Mouse (Mus musculus): ENCODE results near the gene Cdc20b. TPM values are rescaled to one million over a fixed set of nuclear protein-coding genes. Genes with fewer than 3 reads are reported as not detected.

The Cdc20b gene
- total RNA-seq, 2 experiments from 2014 or later, result 0.30 TPM; not detected in 1

GRCm38 (mm10) chr13:113094618-113095017 is 59.7 kb downstream of the Cdc20b start:
- no peak for DNase-seq (ENCODE audit: low spot score in 2 of 2)

- DNase-seq (ENCODE audit: low spot score in 2 of 2), result no peak
These were observed 62.1 kb downstream of the Cdc20b start for GRCm38 (mm10) chr13:113097011-113097410.

DNA sequence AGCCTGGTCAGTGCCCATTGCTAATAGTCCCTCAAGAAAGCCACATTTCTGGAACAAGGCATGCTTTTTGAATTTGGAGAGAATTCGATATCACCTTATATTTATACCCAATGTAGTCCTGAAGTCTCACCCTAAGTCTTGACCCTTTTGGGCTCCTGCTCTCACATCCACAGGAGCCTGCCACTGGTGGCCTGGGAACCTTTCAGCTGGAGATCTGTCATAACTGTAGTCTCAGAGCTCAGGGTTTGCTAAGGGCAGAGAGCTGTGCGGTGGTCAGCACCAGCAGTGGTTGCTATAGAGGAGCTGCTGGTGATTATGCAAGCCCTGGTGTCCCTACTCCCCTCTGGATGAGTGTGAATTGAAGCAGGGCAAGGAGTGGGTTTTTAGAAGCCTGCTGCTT is 63.5 kb downstream of the Cdc20b start:
- DNase-seq (ENCODE audit: low spot score in 2 of 2), result no peak

- DNase-seq (ENCODE audit: low spot score in 2 of 2), result no peak
These were observed 66.0 kb downstream of the Cdc20b start, which contains the start of gene Gzma for GRCm38 (mm10) chr13:113100879-113101278. Gene Gzma, minus strand, starts transcription at chr13:113100981.

GRCm38 (mm10) chr13:113101804-113102203 is 66.9 kb downstream of the Cdc20b start:
- no peak for DNase-seq (ENCODE audit: low spot score in 2 of 2)

- DNase-seq (ENCODE audit: low spot score in 2 of 2), result no peak
These were observed 69.8 kb downstream of the Cdc20b start for GRCm38 (mm10) chr13:113104759-113105158.

GRCm38 (mm10) chr13:113118977-113119376 is 84.1 kb downstream of the Cdc20b start:
- no peak for DNase-seq (ENCODE audit: low spot score in 2 of 2)

GRCm38 (mm10) chr13:113120324-113121237 is 85.7 kb downstream of the Cdc20b start:
- no peak for DNase-seq (ENCODE audit: low spot score in 2 of 2)

DNA sequence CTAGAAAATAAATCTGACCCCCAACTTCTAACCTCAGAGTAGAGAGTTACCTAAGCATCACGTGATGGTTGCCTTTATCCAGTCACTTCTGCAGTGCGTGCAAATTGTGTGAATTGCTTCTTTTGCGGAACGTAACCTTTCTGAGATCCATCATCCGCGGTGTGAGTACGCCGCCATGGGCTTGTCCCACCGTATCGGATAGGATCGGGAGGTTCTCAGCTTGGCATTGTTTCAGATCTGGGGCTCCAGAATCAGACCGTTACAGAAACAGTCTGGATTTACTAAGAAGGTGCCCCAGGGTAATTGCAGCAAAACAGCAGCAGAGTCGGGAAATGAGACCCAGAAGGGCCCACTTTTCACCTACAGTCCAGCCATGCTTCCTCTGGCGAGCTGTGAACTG is 86.4 kb downstream of the Cdc20b start:
- DNase-seq (ENCODE audit: low spot score in 2 of 2), result no peak

DNA sequence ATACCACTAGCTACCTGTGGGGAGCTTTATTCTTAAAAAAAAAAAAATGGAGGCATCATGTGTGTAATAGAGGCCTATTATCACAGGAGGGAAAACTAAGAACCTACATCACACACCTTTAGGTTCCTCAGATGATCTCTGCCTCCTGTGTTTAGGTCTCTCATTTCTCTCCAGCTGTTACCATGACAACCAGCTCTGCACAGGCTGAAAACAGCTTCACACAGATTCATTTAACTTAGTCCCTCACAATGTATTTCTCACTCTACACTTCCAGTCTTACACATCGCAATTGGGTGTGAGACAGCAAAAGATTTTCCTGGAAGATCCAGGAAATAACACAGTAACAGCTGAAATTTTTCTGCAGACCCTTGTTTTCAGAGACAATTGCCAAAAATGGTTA is 95.1 kb downstream of the Cdc20b start:
- DNase-seq (ENCODE audit: low spot score in 2 of 2), result no peak

GRCm38 (mm10) chr13:113139597-113139996 is 104.7 kb downstream of the Cdc20b start:
- no peak for DNase-seq (ENCODE audit: low spot score in 2 of 2)

Small RNA genes lying within 50 kb of the gene (microRNA-seq; reads per million reads assigned to microRNA genes)
- gene Mir449a (1,522 to 2,294 reads per million in 2 experiments), gene Mir449b (0 to 0.59 reads per million in 2 experiments), gene Mir449c (2.2 to 3.5 reads per million in 2 experiments)

Other genes with a start within 250 kb of the Cdc20b start
- gene Plpp1, start 234.3 kb upstream of the Cdc20b start, total RNA-seq (2021), result 10 to 100 TPM; 35.2 to 35.5 TPM
- 10 to 100 TPM; 41.9 to 42.6 TPM for gene Mtrex, start 107.7 kb upstream of the Cdc20b start, total RNA-seq (2021)
- gene Dhx29, start 107.7 kb upstream of the Cdc20b start, total RNA-seq (2021), result 10 to 100 TPM; 24.7 to 25.5 TPM
- 1 to 10 TPM; 1.4 to 1.7 TPM for gene Ccno, start 47.3 kb upstream of the Cdc20b start, total RNA-seq (2021)
- under 1 TPM; 0.36 to 0.48 TPM for gene Mcidas, start 41.3 kb upstream of the Cdc20b start, total RNA-seq (2021)
- 10 to 100 TPM; 15.5 to 18.5 TPM for gene Gpx8, start 11.3 kb downstream of the Cdc20b start, total RNA-seq (2021)
- gene Gzma, start 65.9 kb downstream of the Cdc20b start, total RNA-seq (2021), result not detected
- 1 to 10 TPM in 1 of 2 experiments, under 1 TPM in 1; 0.56 to 1.2 TPM for gene Esm1, start 174.5 kb downstream of the Cdc20b start, total RNA-seq (2021)
- gene Gzmk, start 190.8 kb downstream of the Cdc20b start, total RNA-seq (2021), result under 1 TPM in 1 of 2 experiments, not detected in 1; 0.25 TPM